Mouse (Mus musculus) hindbrain, embryonic 10.5 days (tissue): Measurements from ENCODE around the gene Plpp1. TPM values are rescaled to one million over a fixed set of nuclear protein-coding genes. Genes with fewer than 3 reads are reported as not detected.
A peak's percentile ranks its signal among the peaks of the same experiment; 100 is the strongest.

Experiments
- DNase-seq: peaks from one replicate; pipeline ENCODE4 v3.0.0-alpha.2; 2017; ENCODE audit warnings: low spot score
- H3K27ac ChIP-seq: fragments of 300-500 bp; sonication (generic); 2 replicates; pipeline ENCODE4 v1.5.1; 2016; ENCODE audit warnings: mild to moderate bottlenecking, moderate library complexity
- H3K27me3 ChIP-seq: fragments of 300-500 bp; sonication (generic); 2 replicates; pipeline ENCODE4 v1.6.1; 2016; ENCODE audit warnings: mild to moderate bottlenecking; ENCODE audit not compliant: poor library complexity, insufficient read depth, severe bottlenecking
- H3K36me3 ChIP-seq: fragments of 300-500 bp; sonication (generic); 2 replicates; pipeline ENCODE4 v1.6.1; 2016; ENCODE audit warnings: mild to moderate bottlenecking, moderate library complexity
- H3K4me1 ChIP-seq: fragments of 300-500 bp; sonication (generic); replicated peaks from 2 replicates; pipeline ENCODE4 v1.6.1; 2016; ENCODE audit warnings: mild to moderate bottlenecking
- H3K4me3 ChIP-seq: fragments of 300-500 bp; sonication (generic); 2 replicates; pipeline ENCODE4 v1.5.1; 2016; ENCODE audit warnings: mild to moderate bottlenecking, moderate library complexity
- H3K9me3 ChIP-seq: fragments of 300-500 bp; sonication (generic); 2 replicates; pipeline ENCODE4 v1.6.1; 2016; ENCODE audit warnings: mild to moderate bottlenecking, moderate library complexity
- WGBS: fragments of 180-500 bp; shearing (Covaris S2); methylation state at CpG from one replicate; pipeline ENCODE4 v1.1.7; 2016; 5-methylcytosine and 5-hydroxymethylcytosine counted together
- polyA plus RNA-seq: library from polyadenylated mRNA; unstranded; fragments of >200 nt; fragmentation: Nextera tagmentation; extraction: Ambion mirVana; gene quantifications from 2 replicates; pipeline ENCODE4 v1.2.1, GENCODE M21; 2016

Gene Plpp1
- polyA plus RNA-seq: 22.6 and 25.5 TPM in 2 replicates

- Histone ChIP-seq H3K27me3 (0 out of 2 replicates have a peak, but pooled peaks cover 4% of the 10 kb centered on the region), H3K27ac (peak within 1 kb of the TSS; percentile 96), H3K36me3 (peaks cover 4% of the 10 kb centered on the region), H3K4me3 (peak within 1 kb of the TSS; percentile 83), H3K4me1 (peaks cover 19% of the 10 kb centered on the region; the same call in 1 of the 2 replicates), H3K9me3 (no peaks in the 10 kb centered on the region)
- DNase-seq: peak; percentile 95
- under 1% methylated on average over 83 of the region's 83 CpGs for WGBS
These were observed at the start of gene Plpp1 for GRCm38 (mm10) chr13:112800597-112801380. Plpp1 (plus strand) TSS chr13:112800792.

DNA sequence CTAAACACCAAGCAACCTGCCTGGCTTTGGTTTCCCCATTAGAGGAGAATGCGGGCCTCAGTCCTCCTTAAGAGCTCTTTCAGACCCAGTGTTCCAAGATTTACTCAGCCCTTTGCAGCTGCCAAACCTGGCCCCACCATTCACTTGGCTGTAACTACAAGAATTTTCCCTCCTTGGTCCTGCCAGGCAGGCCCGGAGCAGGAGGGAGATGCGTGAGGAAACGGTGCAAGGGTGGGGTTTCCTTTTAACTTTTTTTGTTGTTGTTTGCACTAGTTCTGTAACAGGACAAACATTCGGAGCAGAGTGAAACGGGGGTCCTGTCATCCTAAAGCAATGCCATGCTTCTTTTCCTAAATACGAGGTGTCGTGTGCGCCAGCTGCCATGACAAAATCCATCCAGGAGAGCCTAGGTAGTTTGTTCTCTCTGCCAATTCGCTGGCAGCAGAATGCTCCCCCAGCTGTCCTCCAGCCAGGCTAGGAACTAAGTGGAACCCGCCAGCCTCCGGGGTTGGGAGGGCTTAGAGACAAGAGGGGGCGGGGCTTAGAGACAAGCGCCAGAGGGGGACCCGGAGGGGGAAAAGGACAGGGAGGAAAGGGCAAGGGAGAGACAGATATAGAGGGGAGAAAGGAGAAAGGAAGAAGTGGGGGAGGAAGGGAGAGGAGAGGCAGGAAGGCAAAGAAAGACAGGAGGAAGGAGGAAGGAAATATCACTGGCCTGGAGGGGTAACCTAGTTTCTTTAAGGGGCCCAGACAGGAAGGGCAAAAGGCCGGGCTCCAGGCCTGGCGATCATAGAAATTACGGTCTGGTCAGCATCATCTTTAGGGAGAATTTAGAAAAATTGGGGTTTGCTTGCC lies 48.9 kb upstream of the Plpp1 start:
- Histone ChIP-seq H3K27ac (peak overlapping the region; percentile 70), H3K4me3 (no peak overlapping the region), H3K27me3 (no peaks in the 10 kb centered on the region), H3K36me3 (no peaks in the 10 kb centered on the region), H3K4me1 (peaks cover 26% of the 10 kb centered on the region), H3K9me3 (no peaks in the 10 kb centered on the region)
- peak; percentile 60 for DNase-seq
- 41% methylated on average over 18 of the region's 18 CpGs for WGBS

DNA sequence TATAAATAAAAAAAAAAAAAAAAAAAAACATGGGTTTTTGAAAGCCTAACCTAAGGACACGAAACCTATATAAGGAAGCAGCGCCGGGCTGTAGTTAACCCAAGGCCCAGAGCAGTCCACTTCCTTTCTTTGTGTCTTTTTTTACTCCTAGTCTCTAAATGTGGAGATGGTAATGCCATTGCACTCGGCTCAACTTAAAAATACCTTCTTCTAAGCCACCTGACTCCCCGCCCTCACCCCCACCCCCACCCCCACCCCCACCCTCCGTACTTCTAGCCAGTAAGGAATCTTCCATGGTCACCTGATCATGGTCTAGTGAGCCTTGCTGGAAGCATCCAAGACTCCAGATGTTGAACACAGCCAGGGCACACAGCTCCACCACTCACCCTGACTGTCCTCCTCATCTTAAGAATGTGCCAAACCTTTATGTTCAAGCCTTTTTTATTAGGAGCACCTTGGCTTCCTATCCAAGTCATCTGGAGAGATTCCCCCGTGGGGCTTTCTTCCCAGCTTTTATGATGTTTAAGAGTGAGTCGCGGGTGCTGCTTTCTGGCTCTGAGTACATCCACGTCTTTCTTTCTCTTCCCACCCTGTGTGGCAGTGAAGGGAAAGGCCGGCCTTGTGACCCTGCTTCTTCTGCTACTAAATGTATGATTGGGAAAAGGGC lies 48.1 kb upstream of the Plpp1 start:
- Histone ChIP-seq H3K9me3 (no peaks in the 10 kb centered on the region), H3K4me1 (peaks cover 26% of the 10 kb centered on the region), H3K27me3 (no peaks in the 10 kb centered on the region), H3K4me3 (no peak overlapping the region), H3K36me3 (no peaks in the 10 kb centered on the region), H3K27ac (0 out of 2 replicates have a peak overlapping the region, but pooled peaks have one; percentile 70)
- WGBS: 78% methylated on average over 11 of the region's 11 CpGs
- no peak for DNase-seq

- H3K27me3 ChIP-seq: no peaks in the 10 kb centered on the region
These were observed 47.1 kb upstream of the Plpp1 start for GRCm38 (mm10) chr13:112753522-112753921.

GRCm38 (mm10) chr13:112754871-112755270 lies 45.7 kb upstream of the Plpp1 start:
- Histone ChIP-seq H3K4me3 (no peak overlapping the region), H3K9me3 (no peaks in the 10 kb centered on the region), H3K36me3 (no peaks in the 10 kb centered on the region), H3K27ac (peak overlapping the region; percentile 46), H3K27me3 (no peaks in the 10 kb centered on the region), H3K4me1 (peaks cover 26% of the 10 kb centered on the region)
- DNase-seq: no peak
- WGBS: 53% methylated on average over 4 of the region's 4 CpGs

More at GRCm38 (mm10) chr13:112753522-112753921, 47.1 kb upstream of the Plpp1 start:
- Histone ChIP-seq H3K27ac (no peak overlapping the region), H3K9me3 (no peaks in the 10 kb centered on the region), H3K4me3 (no peak overlapping the region), H3K4me1 (peaks cover 26% of the 10 kb centered on the region), H3K36me3 (no peaks in the 10 kb centered on the region)
- WGBS: 88% methylated on average over 9 of the region's 9 CpGs
- DNase-seq: no peak

DNA sequence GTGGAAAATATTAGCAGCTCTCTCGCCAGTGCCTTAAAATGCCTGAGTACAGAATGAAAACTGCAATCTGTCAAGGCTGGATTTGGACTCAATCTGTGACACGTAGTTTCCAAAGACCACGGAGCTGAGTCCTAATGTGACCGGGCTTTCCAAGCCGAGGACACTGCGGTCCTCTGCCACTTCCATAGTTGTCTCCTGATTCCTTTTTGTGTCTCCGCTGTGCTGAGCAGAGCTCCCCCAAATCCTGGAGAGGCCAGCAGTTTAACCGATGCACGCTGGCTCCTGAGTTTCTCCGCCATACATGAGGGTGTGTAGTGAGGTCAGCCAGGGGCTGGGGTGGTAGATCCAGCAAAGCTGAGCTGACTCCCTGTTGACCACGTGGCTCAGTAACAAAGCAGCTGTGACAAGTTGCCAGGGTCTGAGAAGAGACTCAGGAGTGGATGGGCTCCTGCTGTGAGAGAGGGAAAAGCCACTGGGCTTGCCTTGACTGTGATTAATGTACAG lies 45.0 kb upstream of the Plpp1 start:
- peak overlapping the region; percentile 46 for H3K27ac ChIP-seq
- DNase-seq: peak; percentile 33
- H3K4me3 ChIP-seq: no peak overlapping the region
- 62% methylated on average over 11 of the region's 11 CpGs for WGBS
- H3K4me1 ChIP-seq: peaks cover 28% of the 10 kb centered on the region
- no peaks in the 10 kb centered on the region for H3K36me3 ChIP-seq
- no peaks in the 10 kb centered on the region for H3K9me3 ChIP-seq
- no peaks in the 10 kb centered on the region for H3K27me3 ChIP-seq

DNA sequence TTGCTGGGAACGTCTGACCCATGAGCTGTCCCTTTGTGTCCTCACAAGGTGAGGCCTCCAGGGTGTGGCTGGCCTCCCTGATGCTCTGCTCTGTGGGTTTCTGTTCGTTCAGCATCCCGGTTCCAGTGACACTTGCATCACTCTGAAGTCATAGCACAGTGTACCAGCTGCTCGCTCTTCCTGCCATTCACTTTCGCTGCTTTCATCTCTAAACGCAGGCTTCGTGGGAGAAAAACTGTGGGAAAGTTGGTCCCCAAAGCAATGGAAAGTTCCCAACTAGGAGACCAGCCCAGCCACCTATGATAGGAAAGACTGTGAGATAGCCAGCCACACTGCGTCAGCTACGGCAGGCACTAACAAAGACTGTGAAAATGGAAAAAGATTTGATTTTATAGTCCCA lies 43.2 kb upstream of the Plpp1 start:
- H3K27me3 ChIP-seq: no peaks in the 10 kb centered on the region
- no peaks in the 10 kb centered on the region for H3K36me3 ChIP-seq
- WGBS: 88% methylated on average over 9 of the region's 9 CpGs
- H3K4me3 ChIP-seq: no peak overlapping the region
- peaks cover 21% of the 10 kb centered on the region for H3K4me1 ChIP-seq
- H3K27ac ChIP-seq: no peak overlapping the region
- no peaks in the 10 kb centered on the region for H3K9me3 ChIP-seq
- no peak for DNase-seq

- H3K27me3 ChIP-seq: no peaks in the 10 kb centered on the region
- no peaks in the 10 kb centered on the region for H3K36me3 ChIP-seq
- no peak overlapping the region for H3K27ac ChIP-seq
- H3K4me3 ChIP-seq: no peak overlapping the region
- 87% methylated on average over 6 of the region's 6 CpGs for WGBS
- no peaks in the 10 kb centered on the region for H3K9me3 ChIP-seq
- DNase-seq: no peak
- H3K4me1 ChIP-seq: peaks cover 21% of the 10 kb centered on the region
These were observed 42.0 kb upstream of the Plpp1 start for GRCm38 (mm10) chr13:112758546-112759090.

DNA sequence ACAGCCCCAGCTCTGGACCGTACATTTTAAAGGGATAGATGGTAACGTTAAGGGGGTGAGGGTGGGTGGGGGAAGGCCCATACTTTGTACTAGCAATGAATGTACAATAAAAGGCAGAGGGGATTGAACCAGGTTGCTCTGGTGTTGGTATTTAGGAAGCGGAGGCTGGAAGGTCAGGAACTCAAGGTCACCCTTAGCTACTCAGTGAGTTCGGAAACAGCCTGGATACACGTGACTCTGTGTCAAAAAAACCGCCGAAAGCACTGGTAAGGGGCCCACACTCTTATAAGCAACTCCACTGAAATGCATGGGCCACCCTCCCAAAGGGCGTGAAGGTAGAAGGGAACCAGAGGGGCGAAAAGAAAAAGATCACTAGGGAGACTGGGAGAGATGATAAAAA lies 41.2 kb upstream of the Plpp1 start:
- DNase-seq: no peak
- Histone ChIP-seq H3K9me3 (no peaks in the 10 kb centered on the region), H3K36me3 (no peaks in the 10 kb centered on the region), H3K4me1 (peaks cover 21% of the 10 kb centered on the region), H3K4me3 (no peak overlapping the region), H3K27me3 (no peaks in the 10 kb centered on the region), H3K27ac (no peak overlapping the region)
- WGBS: 78% methylated on average over 9 of the region's 9 CpGs

DNA sequence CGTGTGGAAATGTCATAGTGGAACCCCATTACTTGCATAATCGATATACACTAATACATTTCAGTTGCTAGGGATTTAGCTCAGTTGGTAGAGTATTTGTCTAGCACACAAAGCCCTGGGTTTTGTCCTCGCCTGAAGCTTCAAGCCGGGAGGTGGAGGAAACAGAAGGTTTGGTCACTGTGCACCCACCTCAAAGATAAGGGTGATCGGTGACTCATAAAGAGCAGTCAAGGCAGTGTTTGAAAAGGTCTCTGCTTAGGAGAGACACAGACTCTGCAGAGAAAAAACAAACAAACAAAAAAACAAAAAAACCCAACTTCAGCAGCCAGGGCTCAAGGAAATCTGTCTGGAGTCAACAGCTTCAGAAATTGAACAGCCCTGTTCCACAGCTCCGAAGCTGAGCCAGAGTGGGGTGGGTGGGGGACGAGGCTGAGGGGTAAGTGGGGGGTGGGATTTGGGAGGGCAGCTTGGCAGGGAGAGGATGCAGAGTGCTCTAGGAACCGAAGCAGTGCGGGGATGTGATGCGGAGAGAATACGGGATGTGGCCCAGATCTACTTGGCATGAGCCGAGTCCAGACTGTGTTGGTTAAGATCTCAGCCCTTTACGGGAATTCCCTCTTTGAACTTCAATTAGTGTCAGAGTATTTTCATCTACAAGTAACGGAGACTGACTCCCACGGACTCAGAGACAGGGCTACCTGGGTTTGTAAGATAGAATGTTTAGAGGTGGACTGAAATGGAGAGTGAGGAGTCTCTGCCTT lies 40.6 kb upstream of the Plpp1 start:
- H3K4me1 ChIP-seq: peaks cover 18% of the 10 kb centered on the region
- H3K4me3 ChIP-seq: no peak overlapping the region
- 82% methylated on average over 15 of the region's 15 CpGs for WGBS
- H3K27me3 ChIP-seq: no peaks in the 10 kb centered on the region
- H3K9me3 ChIP-seq: no peaks in the 10 kb centered on the region
- H3K36me3 ChIP-seq: no peaks in the 10 kb centered on the region
- no peak overlapping the region for H3K27ac ChIP-seq
- DNase-seq: no peak

DNA sequence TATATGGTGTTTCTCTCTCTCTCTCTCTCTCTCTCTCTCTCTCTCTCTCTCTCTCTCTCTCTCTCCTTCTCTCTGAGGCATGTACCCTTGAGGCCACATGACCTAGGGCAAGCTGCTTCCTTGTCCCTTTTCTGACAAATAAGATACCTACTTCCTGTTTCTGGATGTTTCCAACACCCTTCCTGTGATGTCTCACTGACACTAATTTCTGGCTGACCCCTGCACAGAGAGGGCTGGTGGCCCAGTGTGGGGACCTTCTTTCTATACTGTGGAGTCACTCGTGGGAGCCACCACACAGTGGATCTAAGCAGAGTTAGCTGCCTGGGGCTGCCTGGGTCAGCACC lies 40.1 kb upstream of the Plpp1 start:
- WGBS: 44% methylated on average over 1 of the region's 1 CpGs
- no peak overlapping the region for H3K4me3 ChIP-seq
- H3K9me3 ChIP-seq: no peaks in the 10 kb centered on the region
- no peaks in the 10 kb centered on the region for H3K36me3 ChIP-seq
- no peaks in the 10 kb centered on the region for H3K27me3 ChIP-seq
- peaks cover 12% of the 10 kb centered on the region for H3K4me1 ChIP-seq
- no peak for DNase-seq
- no peak overlapping the region for H3K27ac ChIP-seq

DNA sequence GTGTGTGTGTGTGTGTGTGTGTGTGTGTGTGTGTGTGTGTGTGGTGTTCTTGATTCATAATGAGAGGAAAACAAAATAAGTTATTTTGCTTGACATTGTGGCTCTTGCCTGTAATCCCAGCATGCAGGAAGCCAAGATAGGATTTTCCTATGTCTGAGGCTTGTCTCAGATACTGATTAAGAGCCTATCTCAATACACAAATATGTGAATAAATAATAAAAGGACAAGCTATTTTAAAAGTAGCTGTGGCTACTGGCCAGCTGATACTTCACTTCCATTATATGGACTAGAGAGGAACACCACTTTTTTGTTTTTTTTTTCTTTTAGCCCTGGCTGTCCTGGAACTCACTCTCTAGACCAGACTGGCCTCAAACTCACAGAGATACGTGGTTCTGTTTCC lies 38.8 kb upstream of the Plpp1 start:
- Histone ChIP-seq H3K27ac (no peak overlapping the region), H3K36me3 (no peaks in the 10 kb centered on the region), H3K9me3 (peaks cover 10% of the 10 kb centered on the region), H3K27me3 (no peaks in the 10 kb centered on the region), H3K4me3 (no peak overlapping the region), H3K4me1 (0 out of 2 replicates have a peak, but pooled peaks cover 5% of the 10 kb centered on the region)
- DNase-seq: no peak
- WGBS: 57% methylated on average over 1 of the region's 1 CpGs
